Mouse (Mus musculus) urinary bladder, postnatal 25 days (tissue): ENCODE data around the gene Gm11939.
"Not testable (repeated sequence)": the region's sequence is repeated elsewhere in the genome, so short reads cannot be mapped to it uniquely, and the experiment has no call there.

Experiments
- DNase-seq: peaks from one replicate; pipeline ENCODE4 v3.0.0; 2022; ENCODE audit warnings: low spot score

The Gm11939 gene

DNA sequence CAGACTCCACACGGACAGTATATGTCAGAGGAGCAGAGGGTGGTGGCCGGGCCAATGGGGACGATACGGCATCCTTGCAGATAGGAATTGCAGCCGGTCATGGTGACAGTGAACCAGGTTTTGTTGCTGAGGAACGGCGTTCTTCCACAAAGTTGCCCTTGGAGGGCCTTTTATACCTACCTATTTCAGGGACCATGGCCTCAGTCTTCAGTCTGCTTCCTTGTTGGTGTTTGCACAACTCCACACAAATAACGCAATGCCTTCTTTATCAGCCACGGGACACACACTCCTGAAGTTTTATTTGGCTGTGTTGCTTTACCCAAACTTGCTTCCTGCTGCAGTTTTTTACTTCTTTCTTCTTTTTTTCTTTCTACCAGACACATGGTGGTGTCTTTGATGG lies at the start of gene Gm11939:
Gene Gm11939, minus strand, starts transcription at position 101 of the 400 bp plus-strand sequence.
- DNase-seq, result no peak

DNA sequence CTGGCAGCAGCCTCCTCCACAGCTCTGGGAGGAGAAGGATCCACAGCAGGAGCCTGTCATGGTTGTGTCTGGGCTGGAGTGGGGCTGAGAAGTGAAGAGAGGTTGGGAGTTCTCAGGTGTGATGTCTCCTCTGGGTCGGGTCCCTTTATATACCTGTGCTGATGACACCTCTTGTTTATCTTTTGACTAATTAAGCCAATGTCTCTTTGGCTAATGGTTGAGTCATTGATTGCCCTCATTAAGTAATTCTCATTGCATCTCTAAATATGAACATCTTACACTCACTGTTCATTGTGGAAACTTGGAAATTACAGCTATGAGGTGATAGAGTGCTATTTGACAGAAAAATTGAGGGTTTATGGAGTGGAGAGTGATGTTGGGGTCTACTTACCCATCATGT lies 43.9 kb upstream of the Gm11939 start, which contains the start of gene Gm11938:
Gene Gm11938, minus strand, starts transcription at position 101 of the 400 bp plus-strand sequence.
- DNase-seq, result not testable (repeated sequence)

DNA sequence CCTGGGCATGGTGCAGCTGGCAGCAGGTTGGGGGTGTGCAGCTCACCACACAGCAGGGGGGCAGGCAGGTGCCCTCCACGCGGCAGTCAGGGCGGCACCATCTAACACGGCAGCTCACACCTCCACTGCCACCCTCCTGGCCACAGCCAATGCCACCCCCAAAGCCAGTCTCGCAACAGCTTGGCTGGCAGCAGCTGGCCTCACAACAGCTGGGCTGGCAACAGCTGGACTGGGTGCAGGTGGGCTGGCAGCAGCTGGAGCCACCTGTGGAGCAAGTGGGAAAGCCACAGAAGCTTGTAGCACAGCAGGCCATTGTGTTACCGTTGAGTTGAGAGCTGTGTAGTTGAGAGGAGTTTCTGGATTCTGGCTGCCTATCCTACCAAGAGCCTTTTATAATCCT lies 38.5 kb upstream of the Gm11939 start, which contains the start of gene Krtap9-3:
Gene Krtap9-3, minus strand, starts transcription at position 364 of the 400 bp plus-strand sequence.
- not testable (repeated sequence) for DNase-seq

DNA sequence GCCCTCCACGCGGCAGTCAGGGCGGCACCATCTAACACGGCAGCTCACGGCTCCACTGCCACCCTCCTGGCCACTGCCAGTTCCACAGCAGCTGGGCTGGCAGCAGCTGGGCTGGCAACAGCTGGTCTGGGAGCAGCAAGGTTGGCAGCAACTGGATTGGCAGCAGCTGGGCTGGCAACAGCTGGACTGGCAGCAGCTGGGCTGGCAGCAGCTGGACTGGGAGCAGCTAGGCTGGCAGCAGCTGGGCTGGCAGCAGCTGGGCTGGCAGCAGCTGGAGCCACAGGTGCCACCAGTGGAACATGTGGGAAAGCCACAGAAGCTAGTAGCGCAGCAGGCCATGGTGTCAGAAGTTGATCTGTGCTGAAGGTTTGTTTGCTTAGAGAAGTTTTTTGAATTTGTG lies 31.7 kb upstream of the Gm11939 start, which contains the start of gene Krtap1-3:
Gene Krtap1-3, minus strand, starts transcription at position 359 of the 400 bp plus-strand sequence.
- no peak for DNase-seq

DNA sequence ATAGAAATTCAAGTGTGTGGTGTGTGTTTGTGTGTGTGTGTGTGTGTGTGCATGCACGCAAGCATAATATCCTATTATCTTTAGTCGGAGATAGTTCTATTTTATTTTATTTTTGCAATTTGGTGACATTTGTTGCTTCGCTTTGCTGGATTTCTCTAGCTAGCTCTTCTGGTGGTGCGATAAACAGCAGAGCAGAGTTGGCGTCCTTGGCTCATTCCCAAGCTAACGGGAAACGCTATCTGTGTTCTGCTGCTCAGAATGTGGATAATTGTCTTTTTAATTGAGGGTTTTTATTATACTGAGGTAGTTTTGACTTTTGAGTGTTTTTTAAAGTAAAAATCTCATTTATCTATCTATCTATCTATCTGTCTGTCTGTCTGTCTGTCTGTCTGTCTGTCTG lies 25.8 kb upstream of the Gm11939 start:
- no peak for DNase-seq

DNA sequence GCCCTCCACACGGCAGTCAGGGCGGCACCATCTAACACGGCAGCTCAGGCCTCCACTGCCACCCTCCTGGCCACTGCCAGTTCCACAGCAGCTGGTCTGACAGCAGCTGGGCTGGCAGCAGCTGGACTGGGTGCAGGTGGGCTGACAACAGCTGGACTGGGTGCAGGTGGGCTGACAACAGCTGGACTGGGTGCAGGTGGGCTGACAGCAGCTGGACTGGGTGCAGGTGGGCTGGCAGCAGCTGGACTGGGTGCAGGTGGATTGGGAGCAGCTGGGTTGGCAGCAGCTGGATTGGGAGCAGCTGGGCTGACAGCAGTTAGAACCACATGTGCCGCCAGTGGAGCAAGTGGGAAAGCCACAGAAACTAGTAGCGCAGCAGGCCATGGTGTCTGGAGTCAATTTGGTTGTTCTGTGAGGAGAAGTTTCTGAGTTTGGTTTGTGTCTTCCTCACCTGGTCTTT lies 24.0 kb upstream of the Gm11939 start, which contains the start of gene Krtap1-4:
Gene Krtap1-4, minus strand, starts transcription at position 410 of the 460 bp plus-strand sequence.
- no peak for DNase-seq

DNA sequence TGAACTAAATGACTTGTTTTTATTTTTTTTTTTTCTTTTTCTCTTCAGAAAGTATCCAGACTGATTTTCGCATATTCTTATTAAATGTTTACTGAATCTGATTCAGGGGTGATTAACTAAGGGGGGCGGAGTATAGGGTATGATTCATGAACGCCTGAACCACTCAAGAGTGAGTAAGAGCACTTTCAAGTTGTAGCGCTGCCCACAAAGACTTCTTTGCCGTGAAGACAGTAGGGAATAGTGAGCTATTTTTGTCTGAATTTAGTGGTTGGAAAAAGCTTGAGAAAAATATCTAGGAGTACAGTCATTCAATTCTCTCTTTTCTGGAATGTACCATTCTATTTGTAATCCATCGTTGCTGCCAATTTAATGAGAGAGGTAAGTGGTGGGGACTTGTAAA lies 22.3 kb upstream of the Gm11939 start:
- DNase-seq, result no peak

DNA sequence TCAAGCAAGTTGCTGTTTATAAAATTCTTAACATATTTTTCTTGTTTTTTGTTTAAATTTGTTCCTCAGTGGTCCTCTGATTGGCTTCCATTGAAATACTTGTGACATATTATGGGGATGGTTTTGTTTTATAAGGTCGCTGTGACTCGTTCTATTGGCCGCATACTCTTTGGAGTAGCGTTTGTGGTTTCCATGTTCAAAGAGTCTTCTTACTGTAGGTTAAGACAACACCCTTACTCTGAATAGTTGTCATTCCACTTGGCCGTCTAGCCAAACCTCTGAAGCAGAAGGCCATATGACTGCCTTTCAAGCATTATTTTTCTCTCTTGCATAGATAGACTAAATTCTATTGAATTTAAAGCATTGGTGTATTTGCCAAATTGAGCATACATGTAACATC lies 21.8 kb upstream of the Gm11939 start:
- no peak for DNase-seq

DNA sequence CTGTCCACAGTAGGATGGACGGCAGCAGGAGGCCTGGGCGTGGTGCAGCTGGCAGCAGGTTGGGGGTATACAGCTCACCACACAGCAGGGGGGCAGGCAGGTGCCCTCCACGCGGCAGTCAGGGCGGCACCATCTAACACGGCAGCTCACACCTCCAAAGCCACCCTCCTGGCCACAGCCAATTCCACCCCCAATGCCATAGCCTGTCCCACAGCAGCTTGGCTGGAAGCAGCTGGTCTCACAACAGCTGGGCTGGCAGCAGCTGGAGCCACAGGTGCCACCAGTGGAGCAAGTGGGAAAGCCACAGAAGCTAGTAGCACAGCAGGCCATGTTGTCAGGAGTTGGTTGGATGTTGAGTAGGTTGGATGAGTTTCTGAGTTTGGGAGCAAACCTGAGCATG lies 21.4 kb upstream of the Gm11939 start, which contains the start of gene Krtap1-5:
Gene Krtap1-5, minus strand, starts transcription at position 381 of the 400 bp plus-strand sequence.
- DNase-seq, result no peak

DNA sequence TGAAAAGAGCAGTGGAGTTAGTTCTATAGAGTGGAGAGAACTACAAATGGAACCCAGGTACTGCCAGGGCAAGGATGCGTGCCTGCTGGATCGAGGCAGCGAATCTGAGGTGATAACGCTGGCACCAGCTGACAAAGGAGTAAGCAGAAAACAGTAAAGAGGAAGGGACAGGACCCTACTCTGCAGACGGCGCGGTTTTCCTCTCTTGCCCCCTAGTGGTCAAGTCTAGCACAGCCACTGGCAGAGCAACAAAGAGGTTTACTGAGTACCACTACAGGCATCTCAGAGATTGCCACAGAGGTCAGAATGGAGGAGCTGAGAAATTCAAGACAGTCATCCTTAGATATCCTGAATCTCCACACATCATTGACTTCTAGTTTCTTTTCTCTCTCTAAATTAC lies 14.8 kb upstream of the Gm11939 start:
- DNase-seq, result peak; percentile 68

DNA sequence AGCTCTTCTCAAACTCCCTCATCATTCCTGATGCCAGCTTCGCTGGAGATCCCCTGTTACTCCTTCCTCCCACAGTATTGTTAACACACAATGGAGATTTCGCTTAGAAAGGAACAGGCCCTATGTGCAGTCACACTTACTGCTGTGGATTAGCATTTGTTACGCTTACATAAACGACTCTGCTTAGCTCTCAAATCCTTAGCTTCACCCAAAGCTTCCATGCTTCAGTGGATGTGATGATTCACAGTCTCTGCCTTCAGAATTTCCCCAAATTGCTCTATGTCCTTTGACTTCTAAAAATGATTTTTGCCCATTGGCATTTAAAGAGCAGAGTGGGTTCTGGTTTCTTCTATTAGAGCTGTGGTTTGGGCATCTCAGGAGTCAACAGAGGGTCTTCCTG lies 13.9 kb upstream of the Gm11939 start:
- DNase-seq, result no peak

DNA sequence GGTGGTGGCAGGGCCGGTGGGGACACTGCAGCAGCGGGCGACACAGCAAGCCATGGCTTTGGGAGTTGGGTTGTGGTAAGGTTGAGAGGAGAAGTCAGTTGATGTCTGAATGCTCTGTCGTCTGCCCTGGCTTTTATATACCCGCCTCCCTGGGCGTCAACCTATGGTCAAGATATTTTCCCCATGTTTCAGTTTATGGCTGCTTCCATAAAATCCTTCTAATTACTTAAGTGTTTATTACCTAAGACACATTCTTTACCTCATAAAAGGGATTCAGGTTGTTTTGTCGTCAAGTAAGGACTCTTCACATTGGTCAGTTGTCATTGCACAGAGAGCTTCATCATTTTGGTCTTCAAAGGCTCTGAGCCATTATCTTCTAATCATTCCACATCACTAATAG lies 7.3 kb upstream of the Gm11939 start, which contains the start of gene Krtap3-1:
Gene Krtap3-1, minus strand, starts transcription at position 101 of the 400 bp plus-strand sequence.
- no peak for DNase-seq

DNA sequence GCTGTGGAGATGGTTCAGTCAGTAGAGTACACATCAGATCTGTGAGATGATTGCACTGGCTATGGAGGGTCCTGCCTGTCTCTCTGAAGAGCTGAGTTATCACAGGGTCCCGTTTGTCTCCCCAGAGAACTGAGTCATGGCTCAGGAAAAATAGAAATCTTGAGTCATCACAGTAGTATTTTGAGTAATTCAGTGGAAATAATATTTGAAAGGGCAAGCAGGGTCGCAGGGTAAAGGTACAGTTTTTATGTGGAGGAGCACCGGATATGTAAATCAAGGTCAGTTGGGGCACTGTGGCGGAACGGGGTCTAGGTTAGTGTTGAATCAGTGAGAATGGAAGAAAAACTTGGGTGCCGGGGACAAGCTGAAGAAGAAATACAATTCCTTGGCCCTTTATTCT lies 3.3 kb upstream of the Gm11939 start:
- DNase-seq, result no peak

DNA sequence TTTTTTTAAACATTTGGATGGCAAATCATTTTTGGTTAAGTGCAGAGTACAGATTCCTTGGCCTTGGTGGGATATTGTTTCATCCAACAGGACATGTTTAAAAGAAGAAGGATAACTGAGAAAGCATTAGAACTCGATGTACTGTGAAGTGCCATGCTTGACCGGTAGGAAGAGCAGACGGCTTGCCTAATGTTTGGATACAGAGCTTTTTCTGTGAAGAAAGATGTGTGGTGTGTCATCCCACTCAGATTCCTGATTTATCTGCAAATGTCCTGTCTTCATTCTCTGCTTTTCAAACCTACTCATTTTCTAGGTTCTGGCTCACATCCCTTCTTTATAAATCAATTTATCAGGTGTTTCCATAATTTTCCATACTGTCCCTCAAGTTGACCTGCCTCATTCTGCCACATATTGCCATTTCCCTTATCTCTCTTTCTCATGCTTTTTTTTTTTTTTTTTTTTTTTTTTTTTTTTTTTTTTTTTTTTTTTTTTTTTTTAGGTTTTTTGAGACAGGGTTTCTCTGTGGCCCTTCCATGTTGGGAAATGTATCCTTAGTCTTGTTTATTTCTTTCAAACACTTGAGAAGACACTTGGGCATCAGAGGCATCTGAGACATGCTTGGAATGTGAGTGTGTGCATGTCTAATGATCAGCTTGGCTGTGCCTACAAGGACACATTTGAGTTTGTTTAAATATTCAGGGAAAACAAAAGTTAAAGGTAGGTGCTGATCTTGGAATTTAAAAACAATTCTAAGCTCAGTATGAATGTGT lies 1.1 kb downstream of the Gm11939 start:
- DNase-seq, result no peak

DNA sequence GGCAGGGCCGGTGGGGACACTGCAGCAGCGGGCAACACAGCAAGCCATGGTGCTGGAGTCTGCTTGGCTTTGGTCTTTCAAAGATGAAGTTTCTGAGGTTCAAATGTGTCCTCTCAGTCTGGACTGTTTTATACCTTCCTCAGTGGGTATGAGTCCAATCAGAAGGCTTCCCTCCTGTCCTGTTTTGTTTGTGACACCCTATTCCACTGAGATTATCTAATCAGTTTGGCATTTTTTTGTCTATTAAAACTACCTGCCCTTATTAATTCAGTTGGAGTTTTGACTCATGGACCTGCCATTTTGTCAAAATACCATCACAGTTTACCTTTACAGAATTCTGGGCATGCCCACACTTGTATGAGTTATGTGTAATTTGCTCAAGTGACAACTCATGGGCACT lies 2.5 kb downstream of the Gm11939 start, which contains the start of gene Krtap3-2:
Gene Krtap3-2, minus strand, starts transcription at position 101 of the 400 bp plus-strand sequence.
- no peak for DNase-seq

DNA sequence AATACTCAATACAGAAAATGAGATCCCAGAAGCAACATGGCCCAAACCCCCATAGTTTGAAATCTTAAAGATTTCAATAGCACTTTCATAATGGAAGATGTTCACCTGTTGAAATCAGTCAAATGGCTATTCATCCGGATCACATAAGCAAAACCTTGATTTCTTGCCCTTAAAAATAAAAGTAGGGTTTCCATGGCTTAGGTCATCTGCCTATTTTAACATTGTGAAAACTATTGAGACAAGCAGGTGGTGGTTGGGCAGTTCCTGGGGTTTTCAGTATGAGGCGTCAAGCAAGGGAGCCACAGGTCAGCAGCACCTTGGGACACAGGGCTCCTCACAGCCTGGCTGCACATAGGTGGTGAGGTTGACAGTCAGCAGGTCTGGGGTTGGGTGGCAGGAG lies 3.1 kb downstream of the Gm11939 start:
- no peak for DNase-seq

DNA sequence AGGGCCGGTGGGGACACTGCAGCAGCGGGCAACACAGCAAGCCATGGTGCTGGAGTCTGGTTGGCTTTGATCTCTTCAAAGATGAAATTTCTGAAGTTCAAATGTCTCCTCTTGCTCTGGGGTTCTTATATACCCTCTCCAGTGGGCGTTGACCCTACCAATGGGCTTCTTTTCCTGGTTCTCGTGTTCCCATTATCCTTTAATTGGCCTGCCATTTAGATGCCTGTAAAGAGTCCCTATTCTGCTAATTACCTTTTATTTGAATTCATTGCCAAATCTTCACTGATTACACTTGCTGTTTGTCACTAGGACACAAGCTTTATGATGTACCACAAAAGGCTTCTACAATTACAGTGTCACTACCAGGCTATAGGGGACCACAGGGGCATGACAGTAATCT lies 8.5 kb downstream of the Gm11939 start, which contains the start of gene Krtap3-3:
Gene Krtap3-3, minus strand, starts transcription at position 101 of the 400 bp plus-strand sequence.
- DNase-seq, result no peak

DNA sequence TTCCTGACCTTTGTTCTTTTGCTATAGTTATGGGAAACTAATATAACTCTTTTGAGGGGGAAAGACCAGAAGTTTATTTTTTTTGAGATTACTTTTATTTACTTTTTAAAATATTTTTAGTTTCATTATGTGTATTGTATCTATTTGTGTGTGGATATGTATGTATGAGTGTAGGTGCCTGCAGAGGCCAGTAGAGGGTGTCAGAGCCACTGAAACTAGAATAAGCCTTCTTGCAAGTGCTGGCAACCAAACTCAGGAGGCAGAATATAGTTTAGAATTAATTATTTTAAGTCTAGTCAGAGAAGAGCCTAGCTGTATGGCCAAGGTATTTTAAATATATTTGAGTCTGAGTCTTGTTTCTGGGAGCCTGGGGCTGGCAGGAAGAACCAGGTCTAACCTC lies 11.4 kb downstream of the Gm11939 start:
- DNase-seq, result no peak

DNA sequence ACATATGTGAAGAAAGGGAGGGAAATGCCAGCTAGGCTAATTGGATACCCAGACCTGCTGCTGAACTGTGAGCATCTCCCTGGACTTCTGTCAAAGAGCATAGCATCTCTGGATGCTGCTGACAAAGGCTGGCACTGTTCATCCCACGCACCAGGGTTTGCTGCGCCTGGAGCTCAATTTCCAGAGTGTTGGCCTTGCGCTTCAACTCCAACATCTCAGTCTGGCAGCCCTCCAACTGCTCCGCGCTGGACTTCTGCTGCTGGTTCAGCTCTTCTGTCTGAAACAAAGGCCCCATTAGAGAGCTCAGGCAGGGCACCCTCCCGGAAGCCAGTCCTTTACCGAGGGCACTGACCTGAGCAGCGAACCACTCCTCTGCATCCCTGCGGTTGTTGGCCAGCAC lies 19.5 kb downstream of the Gm11939 start:
- DNase-seq, result no peak

DNA sequence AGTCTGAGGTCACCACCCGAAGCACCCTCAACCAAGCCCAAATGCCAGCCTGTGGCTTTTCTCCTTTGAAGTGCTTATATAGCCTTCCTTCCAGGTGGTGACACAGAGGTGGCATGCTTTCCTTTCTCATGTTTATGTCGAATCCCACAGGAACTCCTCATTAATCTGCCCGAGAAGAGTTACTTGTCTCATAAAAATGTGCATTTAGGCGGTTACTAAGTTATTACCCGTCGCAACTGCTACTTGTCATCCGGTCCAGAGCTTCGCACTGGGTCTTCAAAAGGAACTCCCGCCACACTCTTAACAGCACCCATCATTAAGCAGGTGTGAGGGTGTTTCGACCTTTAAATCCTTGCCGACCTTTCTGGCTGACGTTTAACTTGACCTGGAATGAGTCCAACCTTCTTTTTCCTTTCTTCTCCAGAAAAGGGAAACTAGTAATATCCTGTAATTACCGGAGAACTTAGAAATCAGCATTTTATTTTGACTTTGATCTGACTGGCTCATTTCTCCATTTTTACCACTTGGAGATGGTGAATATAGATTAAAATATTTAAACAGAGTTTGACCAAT lies 37.9 kb downstream of the Gm11939 start, which contains the start of gene Krt39:
Gene Krt39, minus strand, starts transcription at position 51 of the 573 bp plus-strand sequence.
- no peak for DNase-seq

DNA sequence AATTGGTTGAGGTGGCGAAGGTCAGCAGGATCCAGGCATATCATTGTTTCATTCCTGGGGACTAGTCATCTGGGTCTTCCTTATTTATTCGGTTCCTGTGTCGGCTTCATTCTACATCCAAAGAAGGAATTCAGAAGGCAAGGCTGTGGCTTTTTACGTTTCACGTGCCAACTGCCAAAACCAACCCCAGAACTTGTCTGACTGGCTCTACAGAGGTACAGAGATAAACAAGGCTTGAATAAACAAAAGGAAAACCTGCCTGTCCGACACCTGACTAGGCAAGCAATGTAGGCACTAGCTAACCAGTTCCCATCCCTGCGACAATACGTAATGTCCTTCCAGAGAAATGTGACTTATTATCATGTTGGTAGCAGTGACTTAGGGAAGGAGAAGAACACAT lies 45.2 kb downstream of the Gm11939 start:
- DNase-seq, result peak; percentile 22
